Mouse (Mus musculus): Measurements from ENCODE around the gene Slc26a9. TPM values are rescaled to one million over a fixed set of nuclear protein-coding genes. Genes with fewer than 3 reads are reported as not detected.

Gene Slc26a9
- polyA plus RNA-seq, 1 experiment, result 0.02 TPM

GRCm38 (mm10) chr1:131749706-131750545 is 6.1 kb downstream of the Slc26a9 start:
- no peak overlapping the region for H3K27ac ChIP-seq (ENCODE audit: insufficient read depth, low read length)
- H3K4me3 ChIP-seq (ENCODE audit: insufficient read depth, low read length), result no peak overlapping the region
- TF ChIP-seq POLR2A (IDR thresholded peaks at IDR 0.05; ENCODE audit: extremely low read depth, insufficient read depth, low read length) (no peak), CTCF (IDR thresholded peaks at IDR 0.05; ENCODE audit: extremely low read depth, insufficient read depth, low read length) (no peak)
- H3K4me1 ChIP-seq (ENCODE audit: control insufficient read depth, insufficient read depth, low read length), result peaks cover 3% of the 10 kb centered on the region; the same call in 1 of the 2 replicates

- H3K4me3 ChIP-seq (ENCODE audit: insufficient read depth, low read length), result no peak overlapping the region
- H3K4me1 ChIP-seq (ENCODE audit: control insufficient read depth, insufficient read depth, low read length), result peaks cover 6% of the 10 kb centered on the region; the same call in 1 of the 2 replicates
- no peak overlapping the region for H3K27ac ChIP-seq (ENCODE audit: insufficient read depth, low read length)
- TF ChIP-seq POLR2A (IDR thresholded peaks at IDR 0.05; ENCODE audit: extremely low read depth, insufficient read depth, low read length), result no peak
- no peak for TF ChIP-seq CTCF (IDR thresholded peaks at IDR 0.05; ENCODE audit: extremely low read depth, insufficient read depth, low read length)
Measured at GRCm38 (mm10) chr1:131751181-131751890, 7.5 kb downstream of the Slc26a9 start.

GRCm38 (mm10) chr1:131751891-131752311 is 8.1 kb downstream of the Slc26a9 start:
- no peak overlapping the region for H3K27ac ChIP-seq (ENCODE audit: insufficient read depth, low read length)

GRCm38 (mm10) chr1:131754212-131754829 is 10.5 kb downstream of the Slc26a9 start:
- TF ChIP-seq CTCF (IDR thresholded peaks at IDR 0.05; ENCODE audit: extremely low read depth, insufficient read depth, low read length) (no peak), POLR2A (IDR thresholded peaks at IDR 0.05; ENCODE audit: extremely low read depth, insufficient read depth, low read length) (no peak)
- H3K27ac ChIP-seq (ENCODE audit: insufficient read depth, low read length), result no peak overlapping the region
- no peak overlapping the region for H3K4me3 ChIP-seq (ENCODE audit: insufficient read depth, low read length)
- peaks cover 6% of the 10 kb centered on the region; the same call in 1 of the 2 replicates for H3K4me1 ChIP-seq (ENCODE audit: control insufficient read depth, insufficient read depth, low read length)

More at GRCm38 (mm10) chr1:131751891-131752311, 8.1 kb downstream of the Slc26a9 start:
- H3K4me3 ChIP-seq (ENCODE audit: insufficient read depth, low read length), result no peak overlapping the region
- TF ChIP-seq POLR2A (IDR thresholded peaks at IDR 0.05; ENCODE audit: extremely low read depth, insufficient read depth, low read length) (no peak), CTCF (IDR thresholded peaks at IDR 0.05; ENCODE audit: extremely low read depth, insufficient read depth, low read length) (no peak)
- peaks cover 6% of the 10 kb centered on the region; the same call in 1 of the 2 replicates for H3K4me1 ChIP-seq (ENCODE audit: control insufficient read depth, insufficient read depth, low read length)

GRCm38 (mm10) chr1:131754916-131755315 is 11.1 kb downstream of the Slc26a9 start:
- Histone ChIP-seq H3K27ac (ENCODE audit: insufficient read depth, low read length) (no peak overlapping the region), H3K4me3 (ENCODE audit: insufficient read depth, low read length) (no peak overlapping the region), H3K4me1 (ENCODE audit: control insufficient read depth, insufficient read depth, low read length) (peaks cover 6% of the 10 kb centered on the region; the same call in 1 of the 2 replicates)
- TF ChIP-seq CTCF (IDR thresholded peaks at IDR 0.05; ENCODE audit: extremely low read depth, insufficient read depth, low read length) (no peak), POLR2A (IDR thresholded peaks at IDR 0.05; ENCODE audit: extremely low read depth, insufficient read depth, low read length) (no peak)

GRCm38 (mm10) chr1:131757211-131757610 is 13.4 kb downstream of the Slc26a9 start:
- no peak overlapping the region for H3K27ac ChIP-seq (ENCODE audit: insufficient read depth, low read length)
- no peak overlapping the region for H3K4me3 ChIP-seq (ENCODE audit: insufficient read depth, low read length)
- TF ChIP-seq POLR2A (IDR thresholded peaks at IDR 0.05; ENCODE audit: extremely low read depth, insufficient read depth, low read length) (no peak), CTCF (IDR thresholded peaks at IDR 0.05; ENCODE audit: extremely low read depth, insufficient read depth, low read length) (no peak)
- H3K4me1 ChIP-seq (ENCODE audit: control insufficient read depth, insufficient read depth, low read length), result peaks cover 6% of the 10 kb centered on the region; the same call in 1 of the 2 replicates

- TF ChIP-seq CTCF (IDR thresholded peaks at IDR 0.05; ENCODE audit: extremely low read depth, insufficient read depth, low read length) (no peak), POLR2A (IDR thresholded peaks at IDR 0.05; ENCODE audit: extremely low read depth, insufficient read depth, low read length) (no peak)
- Histone ChIP-seq H3K4me3 (ENCODE audit: insufficient read depth, low read length) (no peak overlapping the region), H3K4me1 (ENCODE audit: control insufficient read depth, insufficient read depth, low read length) (peaks cover 6% of the 10 kb centered on the region; the same call in 1 of the 2 replicates), H3K27ac (ENCODE audit: insufficient read depth, low read length) (no peak overlapping the region)
Measured at GRCm38 (mm10) chr1:131758796-131759195, 15.0 kb downstream of the Slc26a9 start.

- Histone ChIP-seq H3K4me1 (ENCODE audit: control insufficient read depth, insufficient read depth, low read length) (peaks cover 3% of the 10 kb centered on the region; the same call in 1 of the 2 replicates), H3K4me3 (ENCODE audit: insufficient read depth, low read length) (no peak overlapping the region), H3K27ac (ENCODE audit: insufficient read depth, low read length) (no peak overlapping the region)
- TF ChIP-seq CTCF (IDR thresholded peaks at IDR 0.05; ENCODE audit: extremely low read depth, insufficient read depth, low read length), result no peak
- TF ChIP-seq POLR2A (IDR thresholded peaks at IDR 0.05; ENCODE audit: extremely low read depth, insufficient read depth, low read length), result no peak
Measured at GRCm38 (mm10) chr1:131759667-131760427, 16.0 kb downstream of the Slc26a9 start.

Measured in cortical plate, adult 2 months (tissue).